ENCODE assay signal across 13 mouse cellular contexts in the genomic region with DNA sequence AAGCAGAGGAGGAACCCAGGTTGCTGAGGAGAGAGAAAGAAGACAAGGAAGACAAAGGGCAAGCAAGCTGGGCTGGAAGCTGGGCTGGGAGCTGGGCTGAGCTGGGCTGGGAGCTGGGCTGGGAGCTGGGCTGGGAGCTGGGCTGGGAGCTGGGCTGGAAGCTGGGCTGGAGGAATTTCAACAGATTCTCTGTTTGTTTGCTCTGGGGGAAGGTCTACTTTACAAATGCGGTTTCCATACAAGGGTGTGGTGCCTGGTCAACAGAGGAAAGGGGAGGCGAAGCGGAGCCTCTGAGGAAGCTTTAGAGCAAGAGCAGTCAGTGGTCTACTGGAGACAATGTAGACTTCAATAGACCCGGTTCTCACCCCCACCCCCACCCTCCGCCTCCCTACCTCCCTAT. TPM values are rescaled to one million over a fixed set of nuclear protein-coding genes. Genes with fewer than 3 reads are reported as not detected.
A peak's percentile ranks its signal among the peaks of the same experiment; 100 is the strongest.
DNase-seq lines count a peak whose midpoint lies in the region; ATAC-seq and TF ChIP-seq lines count a peak whose summit lies in the region.
"Had no signal": no experiment of that assay in that cellular context is flagged by ENCODE, and none has a peak within 500 bp of the region (broad histone marks: within the 10 kb centered on the region; RNA-seq: fewer than 3 reads in every experiment).

No protein-coding gene starts in this region.

- H3K27me3 ChIP-seq in heart, embryonic 16.5 days (ENCODE audit: control insufficient read depth, insufficient read depth, low read length): no peaks in the 10 kb centered on the region
- H3K27me3 ChIP-seq in E14TG2a.4 (ENCODE audit: insufficient read depth, low read length): no peaks in the 10 kb centered on the region
- no peaks in the 10 kb centered on the region for H3K27me3 ChIP-seq in embryonic facial prominence, embryonic 10.5 days (replicated peaks; ENCODE audit: low read depth, poor library complexity, severe bottlenecking)
- no peaks in the 10 kb centered on the region for H3K27me3 ChIP-seq in liver, embryonic 12.5 days (replicated peaks)
- H3K27me3 ChIP-seq: forebrain, embryonic 15.5 days; heart, embryonic 15.5 days; kidney, embryonic 15.5 days had no signal

- H3K9ac ChIP-seq in heart, embryonic 16.5 days (ENCODE audit: low read length): no peak overlapping the region
- H3K9ac ChIP-seq in liver, embryonic 12.5 days: no peak overlapping the region
- H3K9ac ChIP-seq: forebrain, embryonic 15.5 days; heart, embryonic 15.5 days; kidney, embryonic 15.5 days had no signal

- H3K4me1 ChIP-seq in heart, embryonic 16.5 days (ENCODE audit: control insufficient read depth, insufficient read depth, low read length): no peaks in the 10 kb centered on the region
- peaks cover 59% of the 10 kb centered on the region for H3K4me1 ChIP-seq in E14TG2a.4 (replicated peaks; ENCODE audit: low read depth, low read length)
- H3K4me1 ChIP-seq in embryonic facial prominence, embryonic 10.5 days: 0 out of 2 replicates have a peak, but pooled peaks cover 6% of the 10 kb centered on the region
- no peaks in the 10 kb centered on the region for H3K4me1 ChIP-seq in liver, embryonic 12.5 days
- H3K4me1 ChIP-seq: forebrain, embryonic 15.5 days; heart, embryonic 15.5 days; kidney, embryonic 15.5 days had no signal

- H3K36me3 ChIP-seq in heart, embryonic 16.5 days (ENCODE audit: control insufficient read depth, insufficient read depth): no peaks in the 10 kb centered on the region
- H3K36me3 ChIP-seq in E14TG2a.4 (ENCODE audit: insufficient read depth, low read length): no peaks in the 10 kb centered on the region
- H3K36me3 ChIP-seq in embryonic facial prominence, embryonic 10.5 days (replicated peaks): no peaks in the 10 kb centered on the region
- H3K36me3 ChIP-seq in liver, embryonic 12.5 days: no peaks in the 10 kb centered on the region
- H3K36me3 ChIP-seq: forebrain, embryonic 15.5 days; heart, embryonic 15.5 days; kidney, embryonic 15.5 days had no signal

- H3K9me3 ChIP-seq in heart, embryonic 16.5 days (replicated peaks; ENCODE audit: control insufficient read depth, low read length): no peaks in the 10 kb centered on the region
- H3K9me3 ChIP-seq in E14TG2a.4 (ENCODE audit: low read length): no peaks in the 10 kb centered on the region
- no peaks in the 10 kb centered on the region for H3K9me3 ChIP-seq in embryonic facial prominence, embryonic 10.5 days
- H3K9me3 ChIP-seq in liver, embryonic 12.5 days (replicated peaks): no peaks in the 10 kb centered on the region
- H3K9me3 ChIP-seq: forebrain, embryonic 15.5 days; heart, embryonic 15.5 days; kidney, embryonic 15.5 days had no signal

- DNase-seq in heart, postnatal 36 days: no peak
- no peak for DNase-seq in embryonic facial prominence, embryonic 10.5 days (ENCODE audit: low spot score)
- DNase-seq in cerebellum, postnatal 10 days: no peak
- no peak for DNase-seq in cerebellum, postnatal 14 days
- no peak for DNase-seq in cerebellum, adult 11-12 months

- intact Hi-C loops in heart, postnatal 36 days (cut with DNase I): no loop called here

- H3K4me2 ChIP-seq in heart, embryonic 16.5 days (ENCODE audit: low read depth, low read length): peak overlapping the region; percentile 25; the same call in 1 of the 2 replicates
- H3K4me2 ChIP-seq in liver, embryonic 12.5 days: no peak overlapping the region
- H3K4me2 ChIP-seq: forebrain, embryonic 15.5 days; heart, embryonic 15.5 days; kidney, embryonic 15.5 days had no signal

- H3K4me3 ChIP-seq in heart, embryonic 16.5 days (ENCODE audit: low read length): no peak overlapping the region
- H3K4me3 ChIP-seq in E14TG2a.4 (replicated peaks; ENCODE audit: low read length): peak overlapping the region; percentile 71
- H3K4me3 ChIP-seq in embryonic facial prominence, embryonic 10.5 days: no peak overlapping the region
- no peak overlapping the region for H3K4me3 ChIP-seq in liver, embryonic 12.5 days
- H3K4me3 ChIP-seq: forebrain, embryonic 15.5 days; heart, embryonic 15.5 days; kidney, embryonic 15.5 days had no signal

- WGBS in heart, embryonic 16.5 days: 38% methylated on average over 5 of the region's 5 CpGs
- 49% methylated on average over 5 of the region's 5 CpGs for WGBS in embryonic facial prominence, embryonic 10.5 days
- 31% methylated on average over 5 of the region's 5 CpGs for WGBS in liver, embryonic 12.5 days (ENCODE audit: insufficient replicate concordance)

- no peak overlapping the region for H3K27ac ChIP-seq in heart, embryonic 16.5 days (ENCODE audit: low read length)
- peak overlapping the region; percentile 19; the same call in 1 of the 2 replicates for H3K27ac ChIP-seq in embryonic facial prominence, embryonic 10.5 days (replicated peaks)
- H3K27ac ChIP-seq in liver, embryonic 12.5 days: no peak overlapping the region
- H3K27ac ChIP-seq: forebrain, embryonic 15.5 days; heart, embryonic 15.5 days; kidney, embryonic 15.5 days; macrophage had no signal

- TF ChIP-seq CTCF in E14TG2a.4 (conservative IDR thresholded peaks at IDR 0.05; ENCODE audit: low read length): no peak

- ATAC-seq in heart, embryonic 16.5 days (replicated peaks; ENCODE audit: extremely low read depth, insufficient read depth, low FRiP score): no peak
- ATAC-seq in liver, embryonic 12.5 days: peak; percentile 63
- ATAC-seq: forebrain, embryonic 15.5 days had no signal

RNA-seq across cellular contexts. Expression of gene Apela, which starts 9.4 kb away (rescaled TPM):
- 2.9 and 4.3 TPM in 2 replicates for polyA plus RNA-seq in heart, embryonic 16.5 days (2015; fragmentation: Nextera tagmentation; extraction: Ambion mirVana)
- not detected for total RNA-seq in heart, postnatal 36 days (2021)
- 1.6 and 2.6 TPM in 2 replicates for polyA plus RNA-seq in embryonic facial prominence, embryonic 10.5 days (2016; fragmentation: Nextera tagmentation; extraction: Ambion mirVana)
- polyA plus RNA-seq in liver, embryonic 12.5 days (2016; fragmentation: Nextera tagmentation; extraction: Ambion mirVana): 0.74 and 0.88 TPM in 2 replicates
- polyA plus RNA-seq: macrophage had no signal

RNA-seq across cellular contexts. Expression of gene Trim60, which starts 28.2 kb away (rescaled TPM):
- not detected in 2 replicates for polyA plus RNA-seq in heart, embryonic 16.5 days (2015; fragmentation: Nextera tagmentation; extraction: Ambion mirVana)
- not detected for total RNA-seq in heart, postnatal 36 days (2021)
- 0.08 TPM in 1 of 2 replicates, not detected in the other for polyA plus RNA-seq in embryonic facial prominence, embryonic 10.5 days (2016; fragmentation: Nextera tagmentation; extraction: Ambion mirVana)
- polyA plus RNA-seq in liver, embryonic 12.5 days (2016; fragmentation: Nextera tagmentation; extraction: Ambion mirVana): not detected in 2 replicates
- total RNA-seq: layer of hippocampus, postnatal 25 days had no signal
- polyA plus RNA-seq: forebrain, embryonic 15.5 days; heart, embryonic 15.5 days; macrophage had no signal

RNA-seq across cellular contexts. Expression of gene Trim61, which starts 28.2 kb away (rescaled TPM):
- 0.07 and 0.16 TPM in 2 replicates for polyA plus RNA-seq in heart, embryonic 16.5 days (2015; fragmentation: Nextera tagmentation; extraction: Ambion mirVana)
- total RNA-seq in heart, postnatal 36 days (2021): not detected
- 0.28 TPM in 1 of 2 replicates, not detected in the other for polyA plus RNA-seq in embryonic facial prominence, embryonic 10.5 days (2016; fragmentation: Nextera tagmentation; extraction: Ambion mirVana)
- polyA plus RNA-seq in liver, embryonic 12.5 days (2016; fragmentation: Nextera tagmentation; extraction: Ambion mirVana): not detected in 2 replicates
- total RNA-seq: layer of hippocampus, postnatal 25 days had no signal
- polyA plus RNA-seq: forebrain, embryonic 15.5 days; heart, embryonic 15.5 days; macrophage had no signal

RNA-seq across cellular contexts. Expression of gene Gm10663, which starts 28.3 kb away (rescaled TPM):
- not detected in 2 replicates for polyA plus RNA-seq in heart, embryonic 16.5 days (2015; fragmentation: Nextera tagmentation; extraction: Ambion mirVana)
- total RNA-seq in heart, postnatal 36 days (2021): not detected
- not detected in 2 replicates for polyA plus RNA-seq in embryonic facial prominence, embryonic 10.5 days (2016; fragmentation: Nextera tagmentation; extraction: Ambion mirVana)
- polyA plus RNA-seq in liver, embryonic 12.5 days (2016; fragmentation: Nextera tagmentation; extraction: Ambion mirVana): not detected in 2 replicates
- total RNA-seq: layer of hippocampus, postnatal 25 days had no signal
- polyA plus RNA-seq: forebrain, embryonic 15.5 days; heart, embryonic 15.5 days; kidney, embryonic 15.5 days; macrophage had no signal

RNA-seq across cellular contexts. Expression of gene Trim75, which starts 58.9 kb away (rescaled TPM):
- not detected in 2 replicates for polyA plus RNA-seq in heart, embryonic 16.5 days (2015; fragmentation: Nextera tagmentation; extraction: Ambion mirVana)
- total RNA-seq in heart, postnatal 36 days (2021): not detected
- polyA plus RNA-seq in embryonic facial prominence, embryonic 10.5 days (2016; fragmentation: Nextera tagmentation; extraction: Ambion mirVana): not detected in 2 replicates
- polyA plus RNA-seq in liver, embryonic 12.5 days (2016; fragmentation: Nextera tagmentation; extraction: Ambion mirVana): not detected in 2 replicates
- total RNA-seq: layer of hippocampus, postnatal 25 days had no signal
- polyA plus RNA-seq: forebrain, embryonic 15.5 days; heart, embryonic 15.5 days; kidney, embryonic 15.5 days; macrophage had no signal
